Mouse (Mus musculus) cortical plate, adult 2 months (tissue): ENCODE measurements around the gene Rufy2.

Source experiments
- CTCF ChIP-seq: fragments of 200-500 bp; IDR thresholded peaks from 2 replicates; pipeline ENCODE4 v1.5.1; 2011; ENCODE audit warnings: mild to moderate bottlenecking, control low read depth, low read length; ENCODE audit not compliant: insufficient read depth; ENCODE audit errors: extremely low read depth
- POLR2A ChIP-seq: fragments of 200-500 bp; IDR thresholded peaks from 2 replicates; pipeline ENCODE4 v1.6.1; 2011; ENCODE audit warnings: mild to moderate bottlenecking, low read length, control low read depth; ENCODE audit not compliant: insufficient read depth; ENCODE audit errors: extremely low read depth

DNA sequence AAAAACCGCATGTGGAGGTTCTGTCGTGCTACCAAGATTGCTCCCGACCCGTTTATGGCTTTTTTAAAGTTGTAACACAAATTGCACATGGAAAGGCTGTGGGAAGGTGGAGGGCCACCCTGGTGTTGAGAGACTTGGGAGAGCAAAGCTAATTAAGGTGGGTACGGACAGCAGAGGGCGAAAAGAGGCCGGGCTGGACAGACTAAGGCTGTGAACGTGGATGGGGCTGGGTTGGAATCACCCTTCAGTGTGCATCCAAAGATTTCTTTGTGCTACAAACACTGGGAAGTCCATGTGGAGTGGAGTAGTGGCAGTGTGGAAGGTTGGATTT lies 44.5 kb downstream of the Rufy2 start:
- 0 out of 2 replicates have a peak, but pooled peaks have one; percentile 23 for TF ChIP-seq CTCF
- no peak for TF ChIP-seq POLR2A
